Mouse (Mus musculus): ENCODE results near the gene Zer1. TPM values are rescaled to one million over a fixed set of nuclear protein-coding genes. Genes with fewer than 3 reads are reported as not detected.
A peak's percentile ranks its signal among the peaks of the same experiment; 100 is the strongest.

Zer1 gene
- total and polyA plus RNA-seq, 3 experiments, result 5.5 to 15.0 (median 13.4) TPM

GRCm38 (mm10) chr2:30048699-30049388 lies 75.5 kb downstream of the Zer1 start, which contains the start of gene Wdr34 (continued):
- TF ChIP-seq TBP (conservative IDR thresholded peaks at IDR 0.05; ENCODE audit: low read depth, low read length), result 0 out of 2 replicates have a peak, but pooled peaks have one; percentile 71
- TF ChIP-seq SIN3A (IDR thresholded peaks at IDR 0.05; ENCODE audit: low read length), result peak; percentile 98
- TF ChIP-seq CHD2 (IDR thresholded peaks at IDR 0.05; ENCODE audit: low read length), result peak; percentile 58; the same call in 1 of the 2 replicates
- no peak for TF ChIP-seq ZC3H11A (IDR thresholded peaks at IDR 0.05; ENCODE audit: low read depth, low read length)
- TF ChIP-seq UBTF (IDR thresholded peaks at IDR 0.05; ENCODE audit: low read depth, low read length), result no peak; the same call in 1 of the 2 replicates
- TF ChIP-seq MAZ (IDR thresholded peaks at IDR 0.05; ENCODE audit: low read depth, low read length), result peak; percentile 66; the same call in 1 of the 2 replicates
- TF ChIP-seq CTCF (conservative IDR thresholded peaks at IDR 0.05 in 1 of 2, IDR thresholded peaks at IDR 0.05 in 1 of 2; ENCODE audit: low read depth in 2 of 2, low read length in 2 of 2), result no peak
- TF ChIP-seq IRF4 (IDR thresholded peaks at IDR 0.05; ENCODE audit: low read depth, low read length), result 0 out of 2 replicates have a peak, but pooled peaks have one; percentile 15
- TF ChIP-seq TCF12 (IDR thresholded peaks at IDR 0.05; ENCODE audit: low read depth, low read length), result peak; percentile 86

GRCm38 (mm10) chr2:30048101-30048501 lies 76.3 kb downstream of the Zer1 start:
- no peaks in the 10 kb centered on the region for H3K27me3 ChIP-seq (replicated peaks)
- peaks cover 7 to 20% of the 10 kb centered on the region in 2 experiments for H3K4me1 ChIP-seq (ENCODE audit: control insufficient read depth in 1 of 2, insufficient read depth in 2 of 2)
- peak overlapping the region; percentile 92 for H3K9ac ChIP-seq (ENCODE audit: insufficient read depth, low read depth)
- H3K36me3 ChIP-seq (replicated peaks in 1 of 2; ENCODE audit: control insufficient read depth in 1 of 2, insufficient read depth in 1 of 2, low read length in 1 of 2), result peaks cover 0 to 24% of the 10 kb centered on the region in 2 experiments
- no peaks in the 10 kb centered on the region for H3K79me2 ChIP-seq (replicated peaks; ENCODE audit: control insufficient read depth, extremely low read depth, insufficient read depth, poor library complexity, severe bottlenecking)
- no peaks in the 10 kb centered on the region for H3K9me3 ChIP-seq (replicated peaks; ENCODE audit: low read length)
- H3K27ac ChIP-seq (ENCODE audit: insufficient read depth, low read depth), result peak overlapping the region; percentile 54; the same call in 1 of the 2 replicates
- peak; percentile 69 for DNase-seq (ENCODE audit: extremely low read depth)
- H3K4me2 ChIP-seq (ENCODE audit: insufficient read depth, low read depth, poor library complexity, severe bottlenecking), result peak overlapping the region; percentile 41
- peak overlapping the region; percentile 62 to 98 (median 70) for H3K4me3 ChIP-seq (replicated peaks in 1 of 3; ENCODE audit: low read depth in 2 of 3, low read length in 2 of 3, poor library complexity in 1 of 3)
- dilution Hi-C loops (cut with MboI; ENCODE audit: extremely low pct_ligation_motif_present, extremely low pct_unique_long_range_greater_than_20kb, low sequenced_read_pairs) (no loop called here), in situ Hi-C loops (cut with MboI; ENCODE audit: low pct_ligation_motif_present, low pct_unique_long_range_greater_than_20kb, low sequenced_read_pairs) (loop anchor here (10.0 kb wide), 1 partner anchor 117 kb away; no protein-coding TSS in a partner anchor)
- TF ChIP-seq CHD2 (IDR thresholded peaks at IDR 0.05; ENCODE audit: low read length) (no peak), POLR2A (IDR thresholded peaks at IDR 0.05; ENCODE audit: low read depth, low read length) (no peak), MAX (IDR thresholded peaks at IDR 0.05; ENCODE audit: low read length) (peak; percentile 87), ETS1 (conservative IDR thresholded peaks at IDR 0.05; ENCODE audit: low read depth, low read length) (no peak), ZNF384 (IDR thresholded peaks at IDR 0.05; ENCODE audit: low read depth, low read length) (peak; percentile 82), ZKSCAN1 (IDR thresholded peaks at IDR 0.05; ENCODE audit: borderline replicate concordance, low read depth, low read length) (no peak), MYC (IDR thresholded peaks at IDR 0.05; ENCODE audit: low read depth, low read length) (peak; percentile 95), MXI1 (IDR thresholded peaks at IDR 0.05; ENCODE audit: low read depth, low read length) (0 out of 2 replicates have a peak, but pooled peaks have one; percentile 65), BHLHE40 (IDR thresholded peaks at IDR 0.05; ENCODE audit: low read depth, low read length) (peak; percentile 88)

Other genes starting within 250 kb of the Zer1 start
- gene Odf2, start 235.4 kb downstream of the Zer1 start, total RNA-seq (2012; rRNA removed), result 43.7 and 48.6 TPM in 2 replicates
- 35.4 and 44.4 TPM in 2 replicates for gene Odf2, start 235.4 kb downstream of the Zer1 start, total RNA-seq (2014; rRNA removed)
- 54.6 and 59.5 TPM in 2 replicates for gene Odf2, start 235.4 kb downstream of the Zer1 start, polyA plus RNA-seq (2012; ENCODE audit: insufficient read length, low read depth)
- 38.0 and 39.7 TPM in 2 replicates for gene Gle1, start 189.2 kb downstream of the Zer1 start, total RNA-seq (2012; rRNA removed)
- 32.0 and 36.5 TPM in 2 replicates for gene Gle1, start 189.2 kb downstream of the Zer1 start, total RNA-seq (2014; rRNA removed)
- gene Gle1, start 189.2 kb downstream of the Zer1 start, polyA plus RNA-seq (2012; ENCODE audit: insufficient read length, low read depth), result 54.1 and 60.1 TPM in 2 replicates
- gene Sptan1, start 159.0 kb downstream of the Zer1 start, total RNA-seq (2012; rRNA removed), result 113 TPM in 2 replicates
- 73.8 and 86.4 TPM in 2 replicates for gene Sptan1, start 159.0 kb downstream of the Zer1 start, total RNA-seq (2014; rRNA removed)
- gene Sptan1, start 159.0 kb downstream of the Zer1 start, polyA plus RNA-seq (2012; ENCODE audit: insufficient read length, low read depth), result 88.0 and 91.6 TPM in 2 replicates
- gene Wdr34, start 75.7 kb downstream of the Zer1 start, total RNA-seq (2012; rRNA removed), result 23.2 and 26.5 TPM in 2 replicates
- 21.4 and 24.7 TPM in 2 replicates for gene Wdr34, start 75.7 kb downstream of the Zer1 start, total RNA-seq (2014; rRNA removed)
- gene Wdr34, start 75.7 kb downstream of the Zer1 start, polyA plus RNA-seq (2012; ENCODE audit: insufficient read length, low read depth), result 28.0 and 28.6 TPM in 2 replicates
- 515 and 844 TPM in 2 replicates for gene Set, start 67.2 kb downstream of the Zer1 start, total RNA-seq (2012; rRNA removed)
- 1,049 and 1,142 TPM in 2 replicates for gene Set, start 67.2 kb downstream of the Zer1 start, total RNA-seq (2014; rRNA removed)
- gene Set, start 67.2 kb downstream of the Zer1 start, polyA plus RNA-seq (2012; ENCODE audit: insufficient read length, low read depth), result 902 and 991 TPM in 2 replicates
- gene Pkn3, start 46.9 kb downstream of the Zer1 start, total RNA-seq (2012; rRNA removed), result 5.2 and 8.3 TPM in 2 replicates
- 4.7 and 5.0 TPM in 2 replicates for gene Pkn3, start 46.9 kb downstream of the Zer1 start, total RNA-seq (2014; rRNA removed)
- 6.7 and 7.1 TPM in 2 replicates for gene Pkn3, start 46.9 kb downstream of the Zer1 start, polyA plus RNA-seq (2012; ENCODE audit: insufficient read length, low read depth)
- gene Zdhhc12, start 30.9 kb downstream of the Zer1 start, total RNA-seq (2012; rRNA removed), result 33.7 and 36.5 TPM in 2 replicates
- 15.3 and 15.6 TPM in 2 replicates for gene Zdhhc12, start 30.9 kb downstream of the Zer1 start, total RNA-seq (2014; rRNA removed)
- 34.7 and 42.8 TPM in 2 replicates for gene Zdhhc12, start 30.9 kb downstream of the Zer1 start, polyA plus RNA-seq (2012; ENCODE audit: insufficient read length, low read depth)
- 32.1 and 35.1 TPM in 2 replicates for gene Tbc1d13, start 9.2 kb upstream of the Zer1 start, total RNA-seq (2012; rRNA removed)
- 21.4 and 25.9 TPM in 2 replicates for gene Tbc1d13, start 9.2 kb upstream of the Zer1 start, total RNA-seq (2014; rRNA removed)
- 36.1 and 36.8 TPM in 2 replicates for gene Tbc1d13, start 9.2 kb upstream of the Zer1 start, polyA plus RNA-seq (2012; ENCODE audit: insufficient read length, low read depth)
- 9.2 and 9.7 TPM in 2 replicates for gene Endog, start 46.9 kb upstream of the Zer1 start, total RNA-seq (2012; rRNA removed)
- 0.23 TPM in 1 of 2 replicates, not detected in the other for gene Endog, start 46.9 kb upstream of the Zer1 start, total RNA-seq (2014; rRNA removed)
- not detected in 2 replicates for gene Endog, start 46.9 kb upstream of the Zer1 start, polyA plus RNA-seq (2012; ENCODE audit: insufficient read length, low read depth)
- gene Spout1, start 53.9 kb upstream of the Zer1 start, total RNA-seq (2012; rRNA removed), result 49.2 and 56.7 TPM in 2 replicates
- gene Spout1, start 53.9 kb upstream of the Zer1 start, total RNA-seq (2014; rRNA removed), result 34.8 and 38.4 TPM in 2 replicates
- gene Spout1, start 53.9 kb upstream of the Zer1 start, polyA plus RNA-seq (2012; ENCODE audit: insufficient read length, low read depth), result 62.3 and 63.7 TPM in 2 replicates
- gene Kyat1, start 81.3 kb upstream of the Zer1 start, total RNA-seq (2012; rRNA removed), result 5.3 and 7.0 TPM in 2 replicates
- gene Kyat1, start 81.3 kb upstream of the Zer1 start, total RNA-seq (2014; rRNA removed), result 5.0 and 5.5 TPM in 2 replicates
- gene Kyat1, start 81.3 kb upstream of the Zer1 start, polyA plus RNA-seq (2012; ENCODE audit: insufficient read length, low read depth), result 5.2 and 5.4 TPM in 2 replicates
- gene Lrrc8a, start 113.1 kb upstream of the Zer1 start, total RNA-seq (2012; rRNA removed), result 2.8 and 3.1 TPM in 2 replicates
- 1.1 and 1.8 TPM in 2 replicates for gene Lrrc8a, start 113.1 kb upstream of the Zer1 start, total RNA-seq (2014; rRNA removed)
- gene Lrrc8a, start 113.1 kb upstream of the Zer1 start, polyA plus RNA-seq (2012; ENCODE audit: insufficient read length, low read depth), result 1.2 and 1.4 TPM in 2 replicates
- 0.46 and 0.64 TPM in 2 replicates for gene Gm28035, start 116.0 kb upstream of the Zer1 start, total RNA-seq (2012; rRNA removed)
- gene Gm28035, start 116.0 kb upstream of the Zer1 start, total RNA-seq (2014; rRNA removed), result 0.27 TPM in 2 replicates
- 0.35 and 0.36 TPM in 2 replicates for gene Gm28035, start 116.0 kb upstream of the Zer1 start, polyA plus RNA-seq (2012; ENCODE audit: insufficient read length, low read depth)
- gene Phyhd1, start 141.6 kb upstream of the Zer1 start, total RNA-seq (2012; rRNA removed), result 3.1 and 8.9 TPM in 2 replicates
- 5.7 and 7.1 TPM in 2 replicates for gene Phyhd1, start 141.6 kb upstream of the Zer1 start, total RNA-seq (2014; rRNA removed)
- gene Phyhd1, start 141.6 kb upstream of the Zer1 start, polyA plus RNA-seq (2012; ENCODE audit: insufficient read length, low read depth), result 9.7 and 11.5 TPM in 2 replicates
- not detected in 2 replicates for gene Gm28038, start 156.5 kb upstream of the Zer1 start, total RNA-seq (2012; rRNA removed)
- not detected in 2 replicates for gene Gm28038, start 156.5 kb upstream of the Zer1 start, total RNA-seq (2014; rRNA removed)
- gene Gm28038, start 156.5 kb upstream of the Zer1 start, polyA plus RNA-seq (2012; ENCODE audit: insufficient read length, low read depth), result 7.4 TPM in 1 of 2 replicates, not detected in the other
- gene Dolk, start 161.7 kb upstream of the Zer1 start, total RNA-seq (2012; rRNA removed), result 17.4 and 18.1 TPM in 2 replicates
- 11.1 and 11.6 TPM in 2 replicates for gene Dolk, start 161.7 kb upstream of the Zer1 start, total RNA-seq (2014; rRNA removed)
- gene Dolk, start 161.7 kb upstream of the Zer1 start, polyA plus RNA-seq (2012; ENCODE audit: insufficient read length, low read depth), result 10.8 and 11.8 TPM in 2 replicates
- gene Nup188, start 161.8 kb upstream of the Zer1 start, total RNA-seq (2012; rRNA removed), result 40.2 and 47.6 TPM in 2 replicates
- 19.7 and 20.9 TPM in 2 replicates for gene Nup188, start 161.8 kb upstream of the Zer1 start, total RNA-seq (2014; rRNA removed)
- gene Nup188, start 161.8 kb upstream of the Zer1 start, polyA plus RNA-seq (2012; ENCODE audit: insufficient read length, low read depth), result 58.8 and 61.2 TPM in 2 replicates
- 42.6 and 47.8 TPM in 2 replicates for gene Sh3glb2, start 234.8 kb upstream of the Zer1 start, total RNA-seq (2012; rRNA removed)
- gene Sh3glb2, start 234.8 kb upstream of the Zer1 start, total RNA-seq (2014; rRNA removed), result 27.2 and 34.0 TPM in 2 replicates
- 38.9 and 39.3 TPM in 2 replicates for gene Sh3glb2, start 234.8 kb upstream of the Zer1 start, polyA plus RNA-seq (2012; ENCODE audit: insufficient read length, low read depth)
- 11.2 and 15.0 TPM in 2 replicates for gene Miga2, start 239.6 kb upstream of the Zer1 start, total RNA-seq (2012; rRNA removed)
- 9.1 and 9.2 TPM in 2 replicates for gene Miga2, start 239.6 kb upstream of the Zer1 start, total RNA-seq (2014; rRNA removed)
- 7.4 and 9.4 TPM in 2 replicates for gene Miga2, start 239.6 kb upstream of the Zer1 start, polyA plus RNA-seq (2012; ENCODE audit: insufficient read length, low read depth)

Measured in CH12.LX (cell line).